Mouse (Mus musculus) kidney, embryonic 14.5 days (tissue): Measurements from ENCODE around the gene Txnrd3. TPM values are rescaled to one million over a fixed set of nuclear protein-coding genes. Genes with fewer than 3 reads are reported as not detected.

Experiments
- ATAC-seq: fragments of 200-750 bp; cut with Nextera tagmentation; 2 replicates; pipeline ENCODE4 v1.8.0; 2017; ENCODE audit warnings: moderate number of reproducible peaks, mild to moderate bottlenecking, moderate TSS enrichment, moderate library complexity; ENCODE audit not compliant: low FRiP score, low TSS enrichment
- H3K27ac ChIP-seq: fragments of 300-500 bp; sonication (generic); 2 replicates; pipeline ENCODE4 v1.5.1; 2014; ENCODE audit warnings: low read depth, mild to moderate bottlenecking, low read length, moderate library complexity, mixed read lengths
- H3K27me3 ChIP-seq: fragments of 300-500 bp; sonication (generic); 2 replicates; pipeline ENCODE4 v1.6.1; 2014; ENCODE audit warnings: mild to moderate bottlenecking, low read length; ENCODE audit not compliant: control insufficient read depth, insufficient read depth
- H3K36me3 ChIP-seq: fragments of 300-500 bp; sonication (generic); 2 replicates; pipeline ENCODE4 v1.6.1; 2014; ENCODE audit warnings: low read length, mixed read lengths; ENCODE audit not compliant: control insufficient read depth, insufficient read depth
- H3K4me1 ChIP-seq: fragments of 300-500 bp; sonication (generic); 2 replicates; pipeline ENCODE4 v1.6.1; 2014; ENCODE audit warnings: low read length, mixed read lengths; ENCODE audit not compliant: control insufficient read depth, insufficient read depth
- H3K4me2 ChIP-seq: fragments of 300-500 bp; sonication (generic); replicated peaks from 2 replicates; pipeline ENCODE4 v1.6.1; 2014; ENCODE audit warnings: low read depth, mild to moderate bottlenecking, low read length
- H3K4me3 ChIP-seq: fragments of 300-500 bp; sonication (generic); 2 replicates; pipeline ENCODE4 v1.5.1; 2014; ENCODE audit warnings: mild to moderate bottlenecking, low read length
- H3K9ac ChIP-seq: fragments of 300-500 bp; sonication (generic); 2 replicates; pipeline ENCODE4 v1.6.1; 2014; ENCODE audit warnings: low read depth, mild to moderate bottlenecking, low read length, moderate library complexity
- H3K9me3 ChIP-seq: fragments of 300-500 bp; sonication (generic); 2 replicates; pipeline ENCODE4 v1.6.1; 2016; ENCODE audit warnings: low read length; ENCODE audit not compliant: control insufficient read depth
- WGBS: fragments of 180-500 bp; shearing (Covaris S2); extraction: QIAGEN DNeasy Blood & Tissue Kit; methylation state at CpG from one replicate; pipeline ENCODE4 v1.1.7; 2014; 5-methylcytosine and 5-hydroxymethylcytosine counted together
- polyA plus RNA-seq: library from polyadenylated mRNA; unstranded; fragments of >200 nt; fragmentation: Nextera tagmentation; extraction: Ambion mirVana; gene quantifications from 2 replicates; pipeline ENCODE4 v1.2.1, GENCODE M21; 2014

The Txnrd3 gene
- polyA plus RNA-seq, 1 experiment from 2014 or later = 21.0 TPM

GRCm38 (mm10) chr6:89679291-89679835 is 35.6 kb downstream of the Txnrd3 start:
- Histone ChIP-seq H3K27ac (no peak overlapping the region), H3K4me2 (no peak overlapping the region), H3K4me1 (no peaks in the 10 kb centered on the region), H3K9me3 (no peaks in the 10 kb centered on the region), H3K9ac (no peak overlapping the region), H3K27me3 (no peaks in the 10 kb centered on the region), H3K4me3 (no peak overlapping the region), H3K36me3 (no peaks in the 10 kb centered on the region; the same call in 1 of the 2 replicates)
- WGBS = 17% methylated on average over 10 of the region's 10 CpGs
- ATAC-seq = peak; percentile 78

GRCm38 (mm10) chr6:89680155-89680554 is 36.4 kb downstream of the Txnrd3 start:
- 11% methylated on average over 8 of the region's 8 CpGs for WGBS
- peak; percentile 72; the same call in 1 of the 2 replicates for ATAC-seq

DNA sequence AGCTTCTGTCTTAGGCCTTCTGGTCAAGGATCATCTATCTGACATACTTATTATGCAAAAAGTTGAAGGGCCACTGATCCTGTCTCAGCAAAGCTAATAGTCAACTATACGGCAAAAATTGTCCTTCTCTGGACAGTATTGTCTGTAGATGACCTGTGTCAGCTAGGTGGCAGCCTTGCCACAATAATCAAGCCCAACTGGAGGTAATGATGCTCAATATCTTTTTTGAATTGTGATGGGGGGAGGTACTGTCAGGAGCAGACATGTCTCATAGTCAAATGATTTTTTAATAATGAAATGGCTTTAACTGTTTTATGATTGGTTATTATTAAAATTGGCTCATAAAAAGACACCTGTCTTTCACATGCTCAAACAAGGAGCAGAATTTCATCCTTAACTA is 40.4 kb downstream of the Txnrd3 start:
- Histone ChIP-seq H3K4me3 (no peak overlapping the region), H3K27ac (no peak overlapping the region), H3K4me1 (no peaks in the 10 kb centered on the region), H3K27me3 (no peaks in the 10 kb centered on the region), H3K36me3 (no peaks in the 10 kb centered on the region), H3K9ac (no peak overlapping the region), H3K9me3 (no peaks in the 10 kb centered on the region), H3K4me2 (no peak overlapping the region)
- 35% methylated on average over 1 of the region's 1 CpGs for WGBS
- ATAC-seq = no peak

More at GRCm38 (mm10) chr6:89680155-89680554, 36.4 kb downstream of the Txnrd3 start:
- Histone ChIP-seq H3K36me3 (no peaks in the 10 kb centered on the region), H3K4me3 (no peak overlapping the region), H3K4me2 (no peak overlapping the region), H3K9me3 (no peaks in the 10 kb centered on the region), H3K27ac (no peak overlapping the region), H3K4me1 (no peaks in the 10 kb centered on the region), H3K27me3 (no peaks in the 10 kb centered on the region), H3K9ac (no peak overlapping the region)

- peak; percentile 77 for ATAC-seq
- Histone ChIP-seq H3K9me3 (no peaks in the 10 kb centered on the region), H3K4me1 (no peaks in the 10 kb centered on the region), H3K27me3 (no peaks in the 10 kb centered on the region), H3K27ac (no peak overlapping the region), H3K4me2 (no peak overlapping the region), H3K9ac (no peak overlapping the region), H3K4me3 (no peak overlapping the region), H3K36me3 (no peaks in the 10 kb centered on the region)
- 62% methylated on average over 1 of the region's 1 CpGs for WGBS
Observed at GRCm38 (mm10) chr6:89687100-89687499, 43.3 kb downstream of the Txnrd3 start.

DNA sequence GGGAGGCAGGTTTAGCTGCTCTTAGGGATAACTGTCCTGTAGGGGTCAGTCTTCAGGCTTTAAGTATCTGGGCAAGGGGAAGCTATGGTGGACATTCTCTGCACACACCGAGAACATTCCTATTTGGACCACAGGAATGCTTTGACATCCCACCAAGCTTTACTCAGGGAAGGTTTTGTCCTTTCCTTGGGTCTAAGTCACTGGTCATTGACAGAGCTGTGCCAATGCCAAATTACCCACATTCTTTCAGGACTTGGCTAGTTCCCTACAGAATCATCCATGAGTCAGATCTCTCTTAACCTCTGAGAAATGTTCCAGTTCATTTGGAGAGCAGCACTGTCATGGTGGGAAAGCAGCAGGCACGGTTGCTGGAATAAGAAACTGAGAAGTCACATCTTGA is 62.8 kb downstream of the Txnrd3 start:
- Histone ChIP-seq H3K27me3 (no peaks in the 10 kb centered on the region), H3K9me3 (no peaks in the 10 kb centered on the region), H3K9ac (no peak overlapping the region), H3K36me3 (no peaks in the 10 kb centered on the region), H3K4me2 (no peak overlapping the region), H3K27ac (no peak overlapping the region), H3K4me3 (no peak overlapping the region), H3K4me1 (no peaks in the 10 kb centered on the region)
- 76% methylated on average over 2 of the region's 2 CpGs for WGBS
- ATAC-seq = no peak

GRCm38 (mm10) chr6:89707240-89707639 is 63.5 kb downstream of the Txnrd3 start, which contains the start of gene Vmn1r40:
Vmn1r40 (plus strand) TSS chr6:89707540.
- Histone ChIP-seq H3K27ac (no peak within 1 kb of the TSS), H3K4me3 (no peak within 1 kb of the TSS), H3K36me3 (no peaks in the 10 kb centered on the region), H3K27me3 (no peaks in the 10 kb centered on the region), H3K9ac (no peak within 1 kb of the TSS), H3K9me3 (no peaks in the 10 kb centered on the region), H3K4me2 (no peak within 1 kb of the TSS), H3K4me1 (no peaks in the 10 kb centered on the region)
- no peak for ATAC-seq
- 78% methylated on average over 4 of the region's 4 CpGs for WGBS

- Histone ChIP-seq H3K4me1 (no peaks in the 10 kb centered on the region), H3K9ac (no peak overlapping the region), H3K4me2 (no peak overlapping the region), H3K36me3 (no peaks in the 10 kb centered on the region), H3K27ac (no peak overlapping the region), H3K27me3 (no peaks in the 10 kb centered on the region), H3K9me3 (no peaks in the 10 kb centered on the region), H3K4me3 (no peak overlapping the region)
- no peak for ATAC-seq
Observed at GRCm38 (mm10) chr6:89718051-89718450, 74.3 kb downstream of the Txnrd3 start.

Other genes with a start within 250 kb of the Txnrd3 start
- 69.0 and 77.1 TPM in 2 replicates for gene Chchd6, start 48.3 kb upstream of the Txnrd3 start, polyA plus RNA-seq
- not detected in 2 replicates for gene Vmn1r40, start 63.6 kb downstream of the Txnrd3 start, polyA plus RNA-seq
- gene Vmn1r41, start 96.8 kb downstream of the Txnrd3 start, polyA plus RNA-seq = not detected in 2 replicates
- not detected in 2 replicates for gene Vmn1r42, start 232.4 kb downstream of the Txnrd3 start, polyA plus RNA-seq
- not detected in 2 replicates for gene Vmn1r43, start 232.4 kb downstream of the Txnrd3 start, polyA plus RNA-seq
- gene Vmn1r44, start 239.7 kb downstream of the Txnrd3 start, polyA plus RNA-seq = not detected in 2 replicates